Mouse (Mus musculus) hindbrain, embryonic 15.5 days (tissue): ENCODE data around the gene Asb1. TPM values are rescaled to one million over a fixed set of nuclear protein-coding genes. Genes with fewer than 3 reads are reported as not detected.

Source experiments
- ATAC-seq: fragments of 200-750 bp; cut with Nextera tagmentation; 2 replicates; pipeline ENCODE4 v1.8.0; 2017; ENCODE audit warnings: low read depth, moderate number of reproducible peaks, moderate TSS enrichment; ENCODE audit not compliant: low FRiP score
- H3K27ac ChIP-seq: fragments of 300-500 bp; sonication (generic); replicated peaks from 2 replicates; pipeline ENCODE4 v1.5.1; 2015; ENCODE audit warnings: mild to moderate bottlenecking, inconsistent platforms
- H3K27me3 ChIP-seq: fragments of 300-500 bp; sonication (generic); 2 replicates; pipeline ENCODE4 v1.6.1; 2015; ENCODE audit warnings: control low read depth, inconsistent platforms
- H3K36me3 ChIP-seq: fragments of 300-500 bp; sonication (generic); 2 replicates; pipeline ENCODE4 v1.6.1; 2015; ENCODE audit warnings: control low read depth, inconsistent platforms
- H3K4me1 ChIP-seq: fragments of 300-500 bp; sonication (generic); replicated peaks from 2 replicates; pipeline ENCODE4 v1.6.1; 2015; ENCODE audit warnings: control low read depth, inconsistent platforms
- H3K4me2 ChIP-seq: fragments of 300-500 bp; sonication (generic); 2 replicates; pipeline ENCODE4 v1.6.1; 2015; ENCODE audit warnings: moderate library complexity, mild to moderate bottlenecking, inconsistent platforms
- H3K4me3 ChIP-seq: fragments of 300-500 bp; sonication (generic); 2 replicates; pipeline ENCODE4 v1.5.1; 2015; ENCODE audit warnings: mild to moderate bottlenecking, inconsistent platforms
- H3K9ac ChIP-seq: fragments of 300-500 bp; sonication (generic); 2 replicates; pipeline ENCODE4 v1.6.1; 2015; ENCODE audit warnings: inconsistent platforms
- H3K9me3 ChIP-seq: fragments of 300-500 bp; sonication (generic); 2 replicates; pipeline ENCODE4 v1.6.1; 2016; ENCODE audit warnings: control low read depth, inconsistent platforms
- WGBS: fragments of 180-500 bp; shearing (Covaris S2); methylation state at CpG from one replicate; pipeline ENCODE4 v1.1.7; 2015; 5-methylcytosine and 5-hydroxymethylcytosine counted together
- polyA plus RNA-seq: library from polyadenylated mRNA; unstranded; fragments of >200 nt; fragmentation: Nextera tagmentation; extraction: Ambion mirVana; gene quantifications from 2 replicates; pipeline ENCODE4 v1.2.1, GENCODE M21; 2015

Gene Asb1
- polyA plus RNA-seq, 1 experiment from 2014 or later = 12.9 TPM

DNA sequence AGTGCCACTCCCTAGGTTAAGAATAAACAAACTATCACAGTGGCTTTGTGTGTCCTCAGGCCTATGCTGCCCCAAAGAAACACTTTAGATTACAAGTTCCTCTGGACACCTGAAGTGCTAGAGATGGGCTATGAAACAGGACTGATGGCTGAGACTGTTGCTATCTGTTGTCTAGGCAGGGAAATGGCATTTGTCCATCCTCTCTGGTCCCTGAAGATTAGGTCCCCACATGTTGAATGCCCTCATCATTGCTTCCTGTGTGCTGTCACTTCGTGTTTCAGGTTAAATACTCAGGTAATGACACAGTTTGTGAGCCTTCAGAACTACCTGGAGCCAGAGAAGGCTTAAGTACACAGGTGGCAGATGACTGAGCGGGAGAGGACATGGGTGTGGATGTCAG is 8.7 kb downstream of the Asb1 start:
- H3K4me2 ChIP-seq = no peak overlapping the region
- no peak for ATAC-seq
- H3K4me1 ChIP-seq = peaks cover 8% of the 10 kb centered on the region; the same call in 1 of the 2 replicates
- H3K27me3 ChIP-seq = no peaks in the 10 kb centered on the region
- H3K4me3 ChIP-seq = no peak overlapping the region
- no peak overlapping the region for H3K9ac ChIP-seq
- peaks cover 44% of the 10 kb centered on the region for H3K36me3 ChIP-seq
- no peak overlapping the region for H3K27ac ChIP-seq
- WGBS = 85% methylated on average over 2 of the region's 2 CpGs
- no peaks in the 10 kb centered on the region for H3K9me3 ChIP-seq

DNA sequence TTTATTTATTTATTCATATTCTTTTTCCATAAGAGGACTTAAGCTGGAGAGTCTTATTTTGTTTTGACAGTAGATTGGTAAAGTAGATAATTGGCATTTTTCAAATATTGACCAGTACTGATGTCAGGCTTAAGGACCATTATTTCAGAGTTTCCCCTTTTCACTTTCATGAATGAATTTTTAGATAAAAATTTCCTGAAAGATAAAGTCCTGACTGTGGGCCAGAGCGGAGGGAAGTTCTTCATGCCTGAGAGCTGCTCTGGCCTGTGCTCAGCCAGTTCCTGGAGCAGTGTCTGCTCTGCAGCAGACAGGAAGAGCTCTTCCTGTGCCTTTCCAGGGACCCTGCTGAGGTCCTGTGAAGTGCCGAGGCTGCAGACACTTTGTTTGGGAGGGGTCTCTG is 16.8 kb downstream of the Asb1 start:
- Histone ChIP-seq H3K9me3 (no peaks in the 10 kb centered on the region), H3K4me1 (no peaks in the 10 kb centered on the region), H3K27ac (no peak overlapping the region), H3K36me3 (peaks cover 35% of the 10 kb centered on the region), H3K27me3 (no peaks in the 10 kb centered on the region), H3K9ac (no peak overlapping the region), H3K4me2 (no peak overlapping the region), H3K4me3 (no peak overlapping the region)
- 70% methylated on average over 2 of the region's 2 CpGs for WGBS
- ATAC-seq = no peak

GRCm38 (mm10) chr1:91561226-91561625 is 20.9 kb downstream of the Asb1 start:
- WGBS = 72% methylated on average over 6 of the region's 6 CpGs

DNA sequence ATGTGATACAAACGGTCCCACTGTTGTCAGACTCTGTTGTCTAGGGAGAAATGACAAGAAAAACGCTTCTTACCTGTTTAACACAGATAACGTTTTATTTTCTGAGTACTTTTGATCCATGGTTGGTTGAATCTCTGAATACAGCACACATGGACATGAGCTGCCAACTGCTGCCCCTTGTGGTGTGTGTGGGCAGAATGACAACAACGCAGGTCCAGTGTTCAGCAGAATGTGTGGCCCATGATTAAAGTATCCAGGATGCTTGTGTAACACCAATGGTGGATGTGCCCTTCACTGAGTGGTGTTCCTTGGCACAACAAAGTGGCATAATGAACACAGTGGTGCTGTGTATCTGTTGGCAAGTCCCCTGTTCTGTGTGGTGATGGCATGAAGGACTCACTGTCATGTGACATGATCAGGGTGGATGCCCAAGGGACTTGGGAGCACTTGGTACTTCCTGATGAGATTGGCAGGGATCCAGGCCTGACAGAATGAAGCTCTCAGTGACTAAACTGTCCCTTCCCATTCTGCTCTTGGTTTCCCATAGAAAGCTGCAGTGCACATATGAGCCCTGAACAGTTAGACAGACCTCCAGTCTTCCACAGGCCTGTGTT is 22.7 kb downstream of the Asb1 start:
- Histone ChIP-seq H3K9me3 (no peaks in the 10 kb centered on the region), H3K4me2 (no peak overlapping the region), H3K4me1 (no peaks in the 10 kb centered on the region), H3K4me3 (no peak overlapping the region), H3K27ac (no peak overlapping the region), H3K27me3 (no peaks in the 10 kb centered on the region), H3K36me3 (0 out of 2 replicates have a peak, but pooled peaks cover 5% of the 10 kb centered on the region), H3K9ac (no peak overlapping the region)
- ATAC-seq = no peak
- WGBS = 87% methylated on average over 4 of the region's 4 CpGs

More at GRCm38 (mm10) chr1:91561226-91561625, 20.9 kb downstream of the Asb1 start:
- no peaks in the 10 kb centered on the region for H3K4me1 ChIP-seq
- H3K4me3 ChIP-seq = no peak overlapping the region
- no peaks in the 10 kb centered on the region for H3K9me3 ChIP-seq
- no peak overlapping the region for H3K4me2 ChIP-seq
- no peak overlapping the region for H3K27ac ChIP-seq
- no peak overlapping the region for H3K9ac ChIP-seq
- no peak for ATAC-seq
- H3K36me3 ChIP-seq = peaks cover 12% of the 10 kb centered on the region; the same call in 1 of the 2 replicates
- no peaks in the 10 kb centered on the region for H3K27me3 ChIP-seq

- H3K27ac ChIP-seq = no peak overlapping the region
- H3K27me3 ChIP-seq = no peaks in the 10 kb centered on the region
- no peak overlapping the region for H3K4me2 ChIP-seq
- ATAC-seq = no peak
- no peaks in the 10 kb centered on the region for H3K9me3 ChIP-seq
- no peak overlapping the region for H3K9ac ChIP-seq
- H3K4me3 ChIP-seq = no peak overlapping the region
- no peaks in the 10 kb centered on the region for H3K36me3 ChIP-seq
- WGBS = 73% methylated on average over 3 of the region's 3 CpGs
- no peaks in the 10 kb centered on the region for H3K4me1 ChIP-seq
Measured at GRCm38 (mm10) chr1:91564004-91564403, 23.7 kb downstream of the Asb1 start.

GRCm38 (mm10) chr1:91564598-91564997 is 24.3 kb downstream of the Asb1 start:
- Histone ChIP-seq H3K9me3 (no peaks in the 10 kb centered on the region), H3K4me3 (no peak overlapping the region), H3K27ac (no peak overlapping the region), H3K36me3 (no peaks in the 10 kb centered on the region), H3K4me2 (no peak overlapping the region), H3K4me1 (no peaks in the 10 kb centered on the region), H3K27me3 (no peaks in the 10 kb centered on the region), H3K9ac (no peak overlapping the region)
- no peak for ATAC-seq
- WGBS = 72% methylated on average over 6 of the region's 6 CpGs

DNA sequence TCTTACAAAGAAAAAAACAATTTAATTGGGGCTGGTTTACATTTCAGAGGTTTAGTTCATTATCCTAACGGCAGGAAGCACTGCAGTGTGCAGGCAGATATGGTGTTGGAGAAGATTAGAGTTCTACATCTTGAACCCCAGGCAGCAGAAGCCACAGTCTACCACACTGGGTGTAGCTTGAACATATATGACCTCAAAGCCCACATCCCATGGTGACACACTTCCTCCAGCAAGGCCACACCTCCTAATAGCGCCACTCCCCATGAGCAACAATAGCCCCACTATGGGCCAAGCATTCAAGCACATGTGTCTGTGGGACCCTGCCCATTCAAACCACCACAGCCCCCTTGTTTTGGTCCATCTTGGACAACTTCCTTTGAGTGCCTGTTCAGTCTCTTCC is 26.9 kb downstream of the Asb1 start:
- Histone ChIP-seq H3K27ac (no peak overlapping the region), H3K4me3 (no peak overlapping the region), H3K36me3 (no peaks in the 10 kb centered on the region), H3K9me3 (no peaks in the 10 kb centered on the region), H3K27me3 (no peaks in the 10 kb centered on the region), H3K4me1 (no peaks in the 10 kb centered on the region), H3K9ac (no peak overlapping the region), H3K4me2 (no peak overlapping the region)
- ATAC-seq = no peak
- 76% methylated on average over 2 of the region's 2 CpGs for WGBS

- Histone ChIP-seq H3K9ac (no peak overlapping the region), H3K9me3 (no peaks in the 10 kb centered on the region), H3K4me1 (no peaks in the 10 kb centered on the region), H3K4me2 (no peak overlapping the region), H3K27me3 (no peaks in the 10 kb centered on the region), H3K4me3 (no peak overlapping the region), H3K36me3 (no peaks in the 10 kb centered on the region), H3K27ac (no peak overlapping the region)
- WGBS = 83% methylated on average over 10 of the region's 10 CpGs
- ATAC-seq = no peak
Measured at GRCm38 (mm10) chr1:91572458-91572857, 32.1 kb downstream of the Asb1 start.

- Histone ChIP-seq H3K4me1 (no peaks in the 10 kb centered on the region), H3K4me2 (no peak overlapping the region), H3K36me3 (no peaks in the 10 kb centered on the region), H3K9me3 (no peaks in the 10 kb centered on the region), H3K27ac (no peak overlapping the region), H3K4me3 (no peak overlapping the region), H3K27me3 (no peaks in the 10 kb centered on the region), H3K9ac (no peak overlapping the region)
- 0 out of 2 replicates have a peak, but pooled peaks have one; percentile 72 for ATAC-seq
- 77% methylated on average over 3 of the region's 3 CpGs for whole genome bisulfite sequencing
Measured at GRCm38 (mm10) chr1:91574208-91574607, 33.9 kb downstream of the Asb1 start.

GRCm38 (mm10) chr1:91577883-91578517 is 37.7 kb downstream of the Asb1 start:
- 82% methylated on average over 7 of the region's 7 CpGs for WGBS
- no peaks in the 10 kb centered on the region for H3K4me1 ChIP-seq

GRCm38 (mm10) chr1:91580503-91580902 is 40.2 kb downstream of the Asb1 start:
- Histone ChIP-seq H3K9me3 (no peaks in the 10 kb centered on the region), H3K4me2 (no peak overlapping the region), H3K4me3 (no peak overlapping the region), H3K4me1 (no peaks in the 10 kb centered on the region), H3K36me3 (no peaks in the 10 kb centered on the region), H3K27me3 (no peaks in the 10 kb centered on the region), H3K27ac (no peak overlapping the region), H3K9ac (no peak overlapping the region)
- WGBS = 85% methylated on average over 2 of the region's 2 CpGs
- ATAC-seq = no peak

More at GRCm38 (mm10) chr1:91577883-91578517, 37.7 kb downstream of the Asb1 start:
- no peak overlapping the region for H3K4me3 ChIP-seq
- no peak for ATAC-seq
- H3K27ac ChIP-seq = no peak overlapping the region
- no peak overlapping the region for H3K9ac ChIP-seq
- H3K27me3 ChIP-seq = no peaks in the 10 kb centered on the region
- H3K36me3 ChIP-seq = no peaks in the 10 kb centered on the region
- H3K9me3 ChIP-seq = no peaks in the 10 kb centered on the region
- no peak overlapping the region for H3K4me2 ChIP-seq

DNA sequence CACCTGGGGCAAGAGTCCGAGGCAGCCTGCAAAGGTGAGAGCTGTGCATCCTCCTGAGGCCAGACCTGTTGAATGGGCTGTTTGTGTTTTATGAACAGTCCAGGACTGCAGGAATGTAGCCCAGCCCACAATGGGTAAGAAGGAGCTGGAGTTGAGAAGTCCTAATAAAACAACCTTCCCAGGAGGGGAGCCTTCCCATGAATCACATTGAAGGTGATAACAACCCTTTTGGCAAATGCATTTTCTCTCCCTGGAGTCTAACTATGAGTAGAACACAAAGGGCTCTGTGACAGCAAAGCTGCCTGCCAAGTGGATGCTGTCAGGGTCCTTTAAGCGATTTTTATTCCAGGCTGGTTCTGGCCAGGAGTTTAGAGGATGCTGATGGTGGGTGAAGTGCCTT is 40.9 kb downstream of the Asb1 start:
- Histone ChIP-seq H3K27ac (no peak overlapping the region), H3K4me1 (no peaks in the 10 kb centered on the region), H3K9me3 (no peaks in the 10 kb centered on the region), H3K4me2 (no peak overlapping the region), H3K36me3 (no peaks in the 10 kb centered on the region), H3K4me3 (no peak overlapping the region), H3K27me3 (no peaks in the 10 kb centered on the region), H3K9ac (no peak overlapping the region)
- ATAC-seq = no peak
- WGBS = 86% methylated on average over 2 of the region's 2 CpGs
